ENCODE assay signal across 8 mouse cellular contexts in genomic region chr8:30923301-30924159, GRCm38 (mm10).
DNase-seq lines count a peak whose midpoint lies in the region; ATAC-seq and TF ChIP-seq lines count a peak whose summit lies in the region.

No protein-coding gene starts in this region.

- H3K79me2 ChIP-seq in liver, adult 2 months (ENCODE audit: control insufficient read depth, insufficient read depth, low read length): no peaks in the 10 kb centered on the region

- no peak overlapping the region for H3K9ac ChIP-seq in embryonic facial prominence, embryonic 15.5 days
- no peak overlapping the region for H3K9ac ChIP-seq in heart, embryonic 15.5 days
- no peak overlapping the region for H3K9ac ChIP-seq in liver, adult 2 months (ENCODE audit: low read depth, low read length)

- TF ChIP-seq CTCF in E14TG2a.4 (conservative IDR thresholded peaks at IDR 0.05; ENCODE audit: low read length): peak; percentile 76
- peak; percentile 78 for TF ChIP-seq CTCF in liver, adult 2 months (IDR thresholded peaks at IDR 0.05; ENCODE audit: low read depth, low read length)
- peak; percentile 70; the same call in 1 of the 2 replicates for TF ChIP-seq CTCF in olfactory bulb, adult 2 months (IDR thresholded peaks at IDR 0.05; ENCODE audit: insufficient read depth, low read depth, low read length)

- 0 out of 2 replicates have a peak, but pooled peaks cover 4% of the 10 kb centered on the region for H3K4me1 ChIP-seq in E14TG2a.4 (replicated peaks; ENCODE audit: low read depth, low read length)
- peaks cover 3% of the 10 kb centered on the region; the same call in 1 of the 2 replicates for H3K4me1 ChIP-seq in embryonic facial prominence, embryonic 15.5 days
- 0 out of 2 replicates have a peak, but pooled peaks cover 2% of the 10 kb centered on the region for H3K4me1 ChIP-seq in heart, embryonic 15.5 days (replicated peaks)
- no peaks in the 10 kb centered on the region for H3K4me1 ChIP-seq in liver, adult 2 months (ENCODE audit: control insufficient read depth, insufficient read depth, low read length)
- H3K4me1 ChIP-seq in olfactory bulb, adult 2 months (ENCODE audit: control insufficient read depth, insufficient read depth, low read length): no peaks in the 10 kb centered on the region

- DNase-seq in brain, adult 2 months (ENCODE audit: low read depth, low spot score): peak; percentile 92
- DNase-seq in kidney, postnatal 14 days: peak; percentile 78
- peak; percentile 34 for DNase-seq in liver, adult 2 months (ENCODE audit: extremely low read depth, low read depth, low spot score)
- no peak for DNase-seq in spleen, postnatal 36 days (ENCODE audit: low spot score in 2 of 2)

- peak overlapping the region; percentile 37 for H3K4me2 ChIP-seq in embryonic facial prominence, embryonic 15.5 days (replicated peaks)
- H3K4me2 ChIP-seq in heart, embryonic 15.5 days: peak overlapping the region; percentile 26; the same call in 1 of the 2 replicates

- no peaks in the 10 kb centered on the region for H3K36me3 ChIP-seq in E14TG2a.4 (ENCODE audit: insufficient read depth, low read length)
- no peaks in the 10 kb centered on the region for H3K36me3 ChIP-seq in embryonic facial prominence, embryonic 15.5 days
- H3K36me3 ChIP-seq in heart, embryonic 15.5 days: no peaks in the 10 kb centered on the region
- no peaks in the 10 kb centered on the region for H3K36me3 ChIP-seq in liver, adult 2 months (ENCODE audit: control insufficient read depth, insufficient read depth, low read length)

- WGBS in embryonic facial prominence, embryonic 15.5 days: 31% methylated on average over 18 of the region's 18 CpGs
- 30% methylated on average over 18 of the region's 18 CpGs for WGBS in heart, embryonic 15.5 days
- WGBS in liver, adult 2 months: 42% methylated on average over 18 of the region's 18 CpGs
- WGBS in olfactory bulb, adult 2 months: 25% methylated on average over 18 of the region's 18 CpGs

- peaks cover 11% of the 10 kb centered on the region; the same call in 1 of the 2 replicates for H3K27me3 ChIP-seq in E14TG2a.4 (ENCODE audit: insufficient read depth, low read length)
- peaks cover 6% of the 10 kb centered on the region for H3K27me3 ChIP-seq in embryonic facial prominence, embryonic 15.5 days
- 0 out of 2 replicates have a peak, but pooled peaks cover 3% of the 10 kb centered on the region for H3K27me3 ChIP-seq in heart, embryonic 15.5 days
- no peaks in the 10 kb centered on the region for H3K27me3 ChIP-seq in liver, adult 2 months (ENCODE audit: control insufficient read depth, insufficient read depth, low read length)

- H3K4me3 ChIP-seq in E14TG2a.4 (replicated peaks; ENCODE audit: low read length): no peak overlapping the region
- H3K4me3 ChIP-seq in embryonic facial prominence, embryonic 15.5 days (replicated peaks): 0 out of 2 replicates have a peak overlapping the region, but pooled peaks have one; percentile 10
- no peak overlapping the region for H3K4me3 ChIP-seq in heart, embryonic 15.5 days
- H3K4me3 ChIP-seq in liver, adult 2 months (ENCODE audit: insufficient read depth, low read depth, low read length): no peak overlapping the region
- H3K4me3 ChIP-seq in olfactory bulb, adult 2 months (ENCODE audit: insufficient read depth, low read depth, low read length): no peak overlapping the region

- no peak for TF ChIP-seq POLR2A in liver, adult 2 months (IDR thresholded peaks at IDR 0.05; ENCODE audit: extremely low read depth, insufficient read depth, low read length)
- no peak for TF ChIP-seq POLR2A in olfactory bulb, adult 2 months (IDR thresholded peaks at IDR 0.05; ENCODE audit: insufficient read depth, low read depth, low read length)

- H3K9me3 ChIP-seq in E14TG2a.4 (ENCODE audit: low read length): peaks cover under 1% of the 10 kb centered on the region
- H3K9me3 ChIP-seq in embryonic facial prominence, embryonic 15.5 days (replicated peaks): no peaks in the 10 kb centered on the region
- H3K9me3 ChIP-seq in heart, embryonic 15.5 days (replicated peaks): no peaks in the 10 kb centered on the region

- H3K27ac ChIP-seq in embryonic facial prominence, embryonic 15.5 days (replicated peaks): no peak overlapping the region
- no peak overlapping the region for H3K27ac ChIP-seq in heart, embryonic 15.5 days
- H3K27ac ChIP-seq in liver, adult 2 months (replicated peaks; ENCODE audit: insufficient read depth, low read depth, low read length): no peak overlapping the region
- H3K27ac ChIP-seq in olfactory bulb, adult 2 months (ENCODE audit: insufficient read depth, low read depth, low read length): no peak overlapping the region

- peak; percentile 57; the same call in 1 of the 2 replicates for ATAC-seq in embryonic facial prominence, embryonic 15.5 days (ENCODE audit: insufficient number of reproducible peaks, low FRiP score, low TSS enrichment, low read depth)
- 0 out of 2 replicates have a peak, but pooled peaks have one; percentile 35 for ATAC-seq in heart, embryonic 15.5 days (replicated peaks; ENCODE audit: insufficient number of reproducible peaks, insufficient read depth, low FRiP score, low read depth)

Comparison
In these comparisons a context has a peak if more than half of its experiments do, and no peak if none do; other contexts are left out.
1. DNase-seq: peak in brain, adult 2 months (single experiment), kidney, postnatal 14 days (single experiment) and liver, adult 2 months (single experiment); none in spleen, postnatal 36 days (0 of 2).
2. Peak in every context shown above with its lines, with median percentiles within 50 percentile points of each other: CTCF ChIP-seq.